10 mouse cellular contexts compared by ENCODE assay signal in the genomic region with DNA sequence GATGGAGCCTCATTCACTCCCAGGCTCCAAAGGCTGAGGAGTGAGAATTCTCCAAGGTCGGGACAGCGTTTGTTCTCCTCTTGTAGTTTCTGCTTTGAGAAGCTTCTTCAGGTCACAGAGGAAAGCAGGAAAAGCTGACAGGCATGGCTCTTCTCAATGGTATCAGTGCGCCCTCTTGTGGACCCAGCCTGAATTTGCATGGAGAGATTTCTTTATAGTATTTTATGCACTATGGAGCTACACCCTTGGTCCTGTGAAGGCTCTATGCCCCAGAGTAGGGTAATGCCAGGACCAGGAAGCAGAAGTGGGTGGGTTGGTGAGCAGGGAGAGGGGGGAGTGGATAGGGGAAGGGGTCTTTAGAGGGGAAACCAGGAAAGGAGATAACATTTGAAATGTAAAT. TPM values are rescaled to one million over a fixed set of nuclear protein-coding genes. Genes with fewer than 3 reads are reported as not detected.
DNase-seq lines count a peak whose midpoint lies in the region; ATAC-seq and TF ChIP-seq lines count a peak whose summit lies in the region.
"Had no signal": no experiment of that assay in that cellular context is flagged by ENCODE, and none has a peak within 500 bp of the region (broad histone marks: within the 10 kb centered on the region; RNA-seq: fewer than 3 reads in every experiment).

No protein-coding gene starts in this region.

- H3K4me3 ChIP-seq in CH12.LX (replicated peaks in 1 of 3; ENCODE audit: low read depth in 2 of 3, low read length in 2 of 3, poor library complexity in 1 of 3) = no peak overlapping the region

- DNase-seq in CH12.LX (ENCODE audit: extremely low read depth) = peak; percentile 54
- DNase-seq in R1 (ENCODE audit: low read depth, low spot score) = peak; percentile 80
- DNase-seq in cerebellum, postnatal 25 days = peak; percentile 69 to 81
- peak; percentile 57 for DNase-seq in gastrocnemius, postnatal 10 days
- DNase-seq in kidney, postnatal 4 days = peak; percentile 78 to 79
- peak; percentile 38 to 56 for DNase-seq in lung, adult 18-20 months
- peak; percentile 73 for DNase-seq in right cerebral cortex, adult 18-20 months

- H3K79me2 ChIP-seq in CH12.LX (replicated peaks; ENCODE audit: control insufficient read depth, extremely low read depth, insufficient read depth, poor library complexity, severe bottlenecking) = no peaks in the 10 kb centered on the region

- H3K27ac ChIP-seq in CH12.LX (ENCODE audit: insufficient read depth, low read depth) = no peak overlapping the region

- H3K9me3 ChIP-seq in CH12.LX (replicated peaks; ENCODE audit: low read length) = no peaks in the 10 kb centered on the region

- H3K4me2 ChIP-seq in CH12.LX (ENCODE audit: insufficient read depth, low read depth, poor library complexity, severe bottlenecking) = no peak overlapping the region

- H3K27me3 ChIP-seq in CH12.LX (replicated peaks) = peaks cover 41% of the 10 kb centered on the region

- H3K4me1 ChIP-seq in CH12.LX (ENCODE audit: control insufficient read depth in 1 of 2, insufficient read depth in 2 of 2) = no peaks in the 10 kb centered on the region

- TF ChIP-seq EP300 in CH12.LX (IDR thresholded peaks at IDR 0.05; ENCODE audit: low read length) = no peak

- TF ChIP-seq CTCF in CH12.LX (conservative IDR thresholded peaks at IDR 0.05 in 1 of 2, IDR thresholded peaks at IDR 0.05 in 1 of 2; ENCODE audit: low read depth in 2 of 2, low read length in 2 of 2) = peak; percentile 62 to 71

- no peak for ATAC-seq in megakaryocyte, adult 5-6 weeks (ENCODE audit: poor library complexity, severe bottlenecking)

- dilution Hi-C loops in CH12.LX (cut with MboI; ENCODE audit: extremely low pct_ligation_motif_present, extremely low pct_unique_long_range_greater_than_20kb, low sequenced_read_pairs) = no loop called here

- no peak for TF ChIP-seq POLR2A in CH12.LX (IDR thresholded peaks at IDR 0.05; ENCODE audit: low read depth, low read length)

- peak; percentile 58 for TF ChIP-seq RAD21 in CH12.LX (IDR thresholded peaks at IDR 0.05; ENCODE audit: low read depth, low read length)

- in situ Hi-C loops in CH12.LX (cut with MboI; ENCODE audit: low pct_ligation_motif_present, low pct_unique_long_range_greater_than_20kb, low sequenced_read_pairs) = no loop called here

- H3K36me3 ChIP-seq in CH12.LX (replicated peaks in 1 of 2; ENCODE audit: control insufficient read depth in 1 of 2, insufficient read depth in 1 of 2, low read length in 1 of 2) = peaks cover 0 to 2% of the 10 kb centered on the region in 2 experiments

- H3K9ac ChIP-seq in CH12.LX (ENCODE audit: insufficient read depth, low read depth) = no peak overlapping the region

TF ChIP-seq in CH12.LX, 34 proteins besides CTCF, POLR2A, EP300 and RAD21:
- TF ChIP-seq SMC3 (IDR thresholded peaks at IDR 0.05; ENCODE audit: low read depth, low read length) (peak; percentile 43), E2F4 (IDR thresholded peaks at IDR 0.05; ENCODE audit: insufficient replicate concordance, low read depth, low read length) (no peak), ZNF384 (IDR thresholded peaks at IDR 0.05; ENCODE audit: low read depth, low read length) (no peak), POLR2AphosphoS2 (IDR thresholded peaks at IDR 0.05; ENCODE audit: low read depth, low read length) (no peak), MYC (IDR thresholded peaks at IDR 0.05; ENCODE audit: low read depth, low read length) (no peak)

RNA-seq across cellular contexts. Expression of a gene that starts 51.1 kb away (rescaled TPM):
- not detected in 2 replicates for total RNA-seq in CH12.LX (2012; rRNA removed)
- total RNA-seq in CH12.LX (2014; rRNA removed) = not detected in 2 replicates
- not detected in 2 replicates for polyA plus RNA-seq in CH12.LX (2012; ENCODE audit: insufficient read length, low read depth)
- total RNA-seq in gastrocnemius, postnatal 10 days (2021) = not detected
- not detected in 2 replicates for total RNA-seq in megakaryocyte, adult 5-6 weeks (2015)
- total RNA-seq in megakaryocyte, adult 5-6 weeks (2017) = not detected in 2 replicates
- polyA plus RNA-seq: gonadal fat pad, adult 2 months; spleen, adult 2 months had no signal
